9 mouse cellular contexts compared by ENCODE assay signal in genomic region chr12:104837111-104837837, GRCm38 (mm10). TPM values are rescaled to one million over a fixed set of nuclear protein-coding genes. Genes with fewer than 3 reads are reported as not detected.
DNase-seq lines count a peak whose midpoint lies in the region; ATAC-seq and TF ChIP-seq lines count a peak whose summit lies in the region.
"Had no signal": no experiment of that assay in that cellular context is flagged by ENCODE, and none has a peak within 500 bp of the region (broad histone marks: within the 10 kb centered on the region; RNA-seq: fewer than 3 reads in every experiment).

No protein-coding gene starts in this region.

- TF ChIP-seq EP300 in liver, embryonic 14.5 days (IDR thresholded peaks at IDR 0.05; ENCODE audit: low read depth), result no peak

- WGBS in liver, embryonic 14.5 days (ENCODE audit: insufficient replicate concordance), result 54% methylated on average over 2 of the region's 2 CpGs
- WGBS in olfactory bulb, adult 2 months, result 40% methylated on average over 2 of the region's 2 CpGs
- 80% methylated on average over 2 of the region's 2 CpGs for WGBS in midbrain, embryonic 11.5 days

- H3K9me3 ChIP-seq in liver, embryonic 14.5 days (ENCODE audit: control insufficient read depth, low read length), result no peaks in the 10 kb centered on the region
- H3K9me3 ChIP-seq in midbrain, embryonic 11.5 days (ENCODE audit: control insufficient read depth, low read length), result no peaks in the 10 kb centered on the region

- no peak overlapping the region for H3K4me2 ChIP-seq in liver, embryonic 14.5 days (ENCODE audit: low read depth)
- no peak overlapping the region for H3K4me2 ChIP-seq in midbrain, embryonic 11.5 days

- H3K9ac ChIP-seq in liver, embryonic 14.5 days (replicated peaks), result no peak overlapping the region
- H3K9ac ChIP-seq in midbrain, embryonic 11.5 days (ENCODE audit: low read length), result no peak overlapping the region

- DNase-seq in adrenal gland, adult (ENCODE audit: inconsistent age in 2 of 2, low spot score in 1 of 2), result peak; percentile 59 to 73
- no peak for DNase-seq in adrenal gland, postnatal 25 days
- DNase-seq in liver, embryonic 14.5 days (ENCODE audit: low read depth in 3 of 3, low spot score in 3 of 3), result no peak
- no peak for DNase-seq in liver
- DNase-seq in layer of hippocampus, adult 2 months (ENCODE audit: low spot score in 2 of 2), result peak; percentile 80 to 93
- DNase-seq in ovary, postnatal 10 days (ENCODE audit: low spot score), result no peak
- no peak for DNase-seq in midbrain, embryonic 11.5 days (ENCODE audit: low spot score, missing footprints)

- no peak overlapping the region for H3K4me3 ChIP-seq in liver, embryonic 14.5 days (ENCODE audit: insufficient read depth in 1 of 2, low read depth in 2 of 2, low read length in 2 of 2)
- H3K4me3 ChIP-seq in layer of hippocampus, adult 2 months, result no peak overlapping the region
- no peak overlapping the region for H3K4me3 ChIP-seq in olfactory bulb, adult 2 months (ENCODE audit: insufficient read depth, low read depth, low read length)
- H3K4me3 ChIP-seq in midbrain, embryonic 11.5 days (ENCODE audit: low read depth, low read length), result no peak overlapping the region

- TF ChIP-seq CTCF in liver, embryonic 14.5 days (IDR thresholded peaks at IDR 0.05; ENCODE audit: low read depth), result 0 out of 2 replicates have a peak, but pooled peaks have one; percentile 4
- TF ChIP-seq CTCF in layer of hippocampus, adult 2 months (conservative IDR thresholded peaks at IDR 0.05), result peak; percentile 69
- TF ChIP-seq CTCF in olfactory bulb, adult 2 months (IDR thresholded peaks at IDR 0.05; ENCODE audit: insufficient read depth, low read depth, low read length), result no peak

- H3K4me1 ChIP-seq in liver, embryonic 14.5 days (replicated peaks; ENCODE audit: control insufficient read depth in 2 of 2, insufficient read depth in 2 of 2, low read length in 1 of 2), result no peaks in the 10 kb centered on the region
- H3K4me1 ChIP-seq in olfactory bulb, adult 2 months (ENCODE audit: control insufficient read depth, insufficient read depth, low read length), result peaks cover 27% of the 10 kb centered on the region
- peaks cover 7% of the 10 kb centered on the region; the same call in 1 of the 2 replicates for H3K4me1 ChIP-seq in midbrain, embryonic 11.5 days (ENCODE audit: control insufficient read depth, insufficient read depth, low read length)

- no peaks in the 10 kb centered on the region for H3K27me3 ChIP-seq in liver, embryonic 14.5 days (ENCODE audit: control insufficient read depth, insufficient read depth, low read length)
- H3K27me3 ChIP-seq in midbrain, embryonic 11.5 days (ENCODE audit: control insufficient read depth, insufficient read depth, low read length), result no peaks in the 10 kb centered on the region

- H3K36me3 ChIP-seq in liver, embryonic 14.5 days (replicated peaks; ENCODE audit: control insufficient read depth, insufficient read depth, low read depth), result no peaks in the 10 kb centered on the region
- H3K36me3 ChIP-seq in midbrain, embryonic 11.5 days (ENCODE audit: control insufficient read depth, insufficient read depth, low read length), result no peaks in the 10 kb centered on the region

- no peak for TF ChIP-seq POLR2A in olfactory bulb, adult 2 months (IDR thresholded peaks at IDR 0.05; ENCODE audit: insufficient read depth, low read depth, low read length)

- H3K27ac ChIP-seq in liver, embryonic 14.5 days, result no peak overlapping the region
- peak overlapping the region; percentile 97 for H3K27ac ChIP-seq in layer of hippocampus, adult 2 months
- H3K27ac ChIP-seq in olfactory bulb, adult 2 months (ENCODE audit: insufficient read depth, low read depth, low read length), result 0 out of 2 replicates have a peak overlapping the region, but pooled peaks have one; percentile 3
- H3K27ac ChIP-seq in midbrain, embryonic 11.5 days (ENCODE audit: low read depth, low read length), result no peak overlapping the region
- H3K27ac ChIP-seq: macrophage had no signal

- ATAC-seq in liver, embryonic 14.5 days (ENCODE audit: insufficient read depth), result no peak
- ATAC-seq in midbrain, embryonic 11.5 days (ENCODE audit: low FRiP score), result no peak

RNA-seq across cellular contexts. Expression of gene Clmn, which starts 27.6 kb away (rescaled TPM):
- total RNA-seq in adrenal gland, postnatal 25 days (2021), result 8.5 and 12.4 TPM in 2 replicates
- 0.27 and 0.33 TPM in 2 replicates for polyA plus RNA-seq in liver, embryonic 14.5 days (2012; rRNA removed)
- polyA plus RNA-seq in liver, embryonic 14.5 days (2014; fragmentation: Nextera tagmentation; extraction: Ambion mirVana), result 0.32 and 0.39 TPM in 2 replicates
- total RNA-seq in layer of hippocampus, adult 2 months (2021), result 100 to 1,000 TPM; 103 to 108 TPM
- not detected in 2 replicates for polyA plus RNA-seq in olfactory bulb, adult 2 months (2012; ENCODE audit: insufficient read depth, insufficient read length, low replicate concordance, missing spikeins)
- 1.9 and 2.5 TPM in 2 replicates for polyA plus RNA-seq in midbrain, embryonic 11.5 days (2014; fragmentation: Nextera tagmentation; extraction: Ambion mirVana)
- polyA plus RNA-seq: macrophage had no signal

Comparison
In these comparisons a context has a peak if more than half of its experiments do, and no peak if none do; other contexts are left out.
1. DNase-seq: peak in adrenal gland, adult (2 of 2) and layer of hippocampus, adult 2 months (2 of 2); none in adrenal gland, postnatal 25 days (single experiment), liver, embryonic 14.5 days (0 of 3), liver (single experiment), ovary, postnatal 10 days (single experiment) and midbrain, embryonic 11.5 days (single experiment).
2. H3K27ac ChIP-seq: peak in layer of hippocampus, adult 2 months (single experiment) and olfactory bulb, adult 2 months (single experiment); none in liver, embryonic 14.5 days (single experiment) and midbrain, embryonic 11.5 days (single experiment).